Mouse (Mus musculus): ENCODE data around the gene Hspd1. TPM values are rescaled to one million over a fixed set of nuclear protein-coding genes. Genes with fewer than 3 reads are reported as not detected.
"Not testable (repeated sequence)": the region's sequence is repeated elsewhere in the genome, so short reads cannot be mapped to it uniquely, and the experiment has no call there.

The Hspd1 gene
- total RNA-seq, 2 experiments from 2014 or later, result 331 to 362 TPM

DNA sequence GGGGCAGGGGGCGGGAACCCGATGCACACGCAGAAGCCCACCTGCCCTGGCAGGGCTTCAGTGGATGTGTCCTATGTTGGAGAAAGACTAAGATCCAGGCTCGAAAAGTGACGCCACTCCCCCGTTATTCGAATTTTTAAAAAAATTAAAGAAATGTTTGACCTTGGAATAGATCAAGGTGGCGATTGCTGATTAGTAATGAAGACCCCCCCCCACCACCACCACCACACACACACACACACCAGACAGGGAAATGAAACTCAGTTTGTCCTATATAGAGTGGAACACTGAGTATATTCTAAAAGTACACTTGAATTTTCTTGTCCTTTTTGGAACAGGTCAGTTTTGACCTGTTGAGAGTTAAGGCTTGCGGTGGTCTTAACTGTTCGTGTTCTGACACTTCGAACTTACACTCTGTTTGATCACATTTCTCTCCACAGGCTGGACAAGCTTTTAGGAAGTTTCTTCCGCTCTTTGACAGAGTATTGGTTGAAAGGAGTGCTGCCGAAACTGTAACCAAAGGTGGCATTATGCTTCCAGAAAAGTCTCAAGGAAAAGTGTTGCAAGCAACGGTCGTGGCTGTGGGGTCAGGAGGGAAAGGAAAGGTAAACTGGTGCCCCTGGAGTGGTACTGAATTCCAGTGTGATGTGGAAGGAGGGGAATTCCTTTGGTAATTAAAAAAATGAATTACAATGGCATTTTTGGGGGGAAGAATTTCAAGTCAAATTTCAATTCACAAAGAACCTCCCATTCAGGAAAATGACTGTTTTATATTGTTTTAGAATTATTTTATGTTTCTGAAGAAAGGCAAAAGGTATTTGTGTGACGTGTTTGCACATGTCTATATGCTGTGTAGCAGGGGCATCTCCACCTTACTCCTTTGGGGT, 811 bp upstream of the Hspd1 start:
- no peak for DNase-seq
- intact Hi-C loops (cut with DNase I), result loop anchor here (5.0 kb wide), 2 partner anchors 138 to 293 kb away; partner anchors contain the start of gene Rftn2

DNA sequence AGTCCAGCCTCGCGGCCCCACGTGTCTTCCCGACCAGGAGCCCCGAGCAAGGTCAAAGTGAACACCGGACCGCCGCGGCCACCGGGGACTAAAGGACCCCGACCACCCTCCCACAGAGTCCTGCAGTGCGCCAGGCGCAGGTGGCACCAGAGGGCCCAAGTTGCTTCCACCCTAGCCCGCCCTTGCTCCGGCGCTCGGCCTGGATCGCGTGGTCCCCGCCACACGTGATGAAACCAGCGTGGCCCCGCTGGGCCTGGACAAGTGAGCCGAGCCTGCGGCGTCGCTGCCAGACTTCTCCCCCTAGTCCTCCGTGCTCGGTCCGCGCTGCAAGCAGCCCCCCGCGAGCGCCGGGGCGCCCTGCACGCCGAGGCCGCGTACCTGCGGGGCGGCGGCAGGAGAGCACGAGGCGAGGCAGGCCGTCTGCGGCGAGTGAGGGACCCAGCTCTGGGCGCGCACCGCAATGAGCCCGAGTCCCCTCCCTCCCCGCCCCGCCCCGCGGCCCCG, 590 bp downstream of the Hspd1 start:
- intact Hi-C loops (cut with DNase I), result loop anchor here (1.0 to 5.0 kb wide), 5 partner anchors 35 to 295 kb away; partner anchors contain the start of genes Coq10b, Mob4, Rftn2 and Sf3b1
- DNase-seq, result peak in 1 of 2 experiments; percentile 75

DNA sequence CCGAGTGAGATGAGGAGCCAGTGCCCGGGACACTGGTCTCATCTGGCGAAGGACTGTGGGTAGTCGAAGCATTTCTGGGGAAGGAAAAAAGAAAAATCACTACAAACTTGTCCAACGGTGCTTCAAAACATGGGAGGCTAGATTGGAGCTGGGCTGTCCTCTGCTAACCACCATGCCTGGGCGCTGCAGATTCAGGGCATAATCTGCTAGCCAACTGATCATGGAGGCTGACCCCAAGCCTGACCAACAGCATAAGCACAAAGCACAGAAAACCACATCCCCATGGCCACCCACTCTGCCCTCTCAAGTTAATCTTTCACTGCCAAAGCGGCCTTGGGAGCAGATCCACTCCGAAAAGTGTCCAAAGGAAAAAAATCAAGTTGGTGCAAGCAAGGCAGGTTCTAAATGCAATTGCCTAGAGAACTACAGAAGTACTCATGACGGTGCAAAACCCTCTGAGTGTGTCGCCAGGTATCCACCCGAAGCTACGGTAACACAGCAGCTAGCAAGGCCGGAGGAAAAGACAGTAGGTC, 1.1 kb downstream of the Hspd1 start:
- DNase-seq, result peak; percentile 6 to 7
- intact Hi-C loops (cut with DNase I), result loop anchor here (1.0 to 5.0 kb wide), 5 partner anchors 34 to 295 kb away; partner anchors contain the start of genes Coq10b, Mob4, Rftn2 and Sf3b1

- intact Hi-C loops (cut with DNase I), result loop anchor here (2.0 to 5.0 kb wide), 4 partner anchors 33 to 296 kb away; partner anchors contain the start of genes Coq10b, Mob4 and Rftn2
- DNase-seq, result no peak
Measured at GRCm38 (mm10) chr1:55085781-55086366, 2.2 kb downstream of the Hspd1 start.

DNA sequence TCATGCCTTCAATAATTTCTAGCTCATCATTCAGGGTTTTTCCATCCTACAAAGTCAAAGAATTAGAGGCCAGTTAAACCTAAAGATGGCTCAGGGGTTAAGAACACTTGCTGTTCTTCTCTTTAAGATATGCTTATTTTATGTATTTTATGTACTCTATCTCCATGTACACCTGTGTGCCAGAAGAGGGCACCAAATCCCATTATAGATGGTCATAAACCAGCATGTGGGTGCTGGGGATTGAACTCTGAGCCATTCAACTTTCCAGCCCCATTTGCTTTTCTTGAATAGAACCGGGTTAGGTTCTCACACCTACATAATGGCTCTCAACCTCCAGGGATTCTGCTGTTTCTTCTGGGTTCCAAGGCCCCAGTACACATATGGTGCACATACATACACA, 5.9 kb downstream of the Hspd1 start:
- DNase-seq, result no peak
- intact Hi-C loops (cut with DNase I), result loop anchor here (5.0 kb wide), 1 partner anchor 70 kb away; no protein-coding TSS in a partner anchor

- peak in 1 of 2 experiments; percentile 58 for DNase-seq
- intact Hi-C loops (cut with DNase I), result loop anchor here (5.0 kb wide), 1 partner anchor 67 kb away; no protein-coding TSS in a partner anchor
Measured at GRCm38 (mm10) chr1:55079677-55080076, 8.4 kb downstream of the Hspd1 start.

- DNase-seq, result no peak
- intact Hi-C loops (cut with DNase I), result no loop called here
Measured at GRCm38 (mm10) chr1:55076849-55077516, 11.1 kb downstream of the Hspd1 start.

- intact Hi-C loops (cut with DNase I), result no loop called here
- DNase-seq, result no peak
Measured at GRCm38 (mm10) chr1:55076395-55076743, 11.7 kb downstream of the Hspd1 start.

GRCm38 (mm10) chr1:55075652-55076394, 12.2 kb downstream of the Hspd1 start:
- intact Hi-C loops (cut with DNase I), result no loop called here
- no peak for DNase-seq

- intact Hi-C loops (cut with DNase I), result no loop called here
- DNase-seq, result no peak
Measured at GRCm38 (mm10) chr1:55074757-55075156, 13.3 kb downstream of the Hspd1 start.

DNA sequence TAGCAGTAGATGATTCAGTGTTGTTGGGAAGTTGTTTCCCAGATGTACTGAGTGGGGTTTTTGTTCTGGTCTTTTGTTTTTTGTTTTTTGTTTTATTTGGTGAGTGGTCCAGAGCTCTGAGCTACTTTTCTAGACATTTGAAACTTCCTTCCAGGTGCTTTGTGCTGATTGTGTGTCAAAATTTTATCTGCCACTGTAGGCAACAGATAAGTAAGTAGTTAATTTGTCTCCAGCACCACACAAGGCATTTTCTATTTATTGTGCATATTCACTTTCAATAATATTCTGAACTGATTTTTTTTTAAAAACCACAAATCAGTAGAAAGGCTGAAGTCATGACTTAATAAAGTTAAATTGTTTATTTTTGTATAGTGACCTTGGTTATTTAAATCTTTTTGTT, 15.7 kb downstream of the Hspd1 start:
- intact Hi-C loops (cut with DNase I), result not testable (repeated sequence)

DNA sequence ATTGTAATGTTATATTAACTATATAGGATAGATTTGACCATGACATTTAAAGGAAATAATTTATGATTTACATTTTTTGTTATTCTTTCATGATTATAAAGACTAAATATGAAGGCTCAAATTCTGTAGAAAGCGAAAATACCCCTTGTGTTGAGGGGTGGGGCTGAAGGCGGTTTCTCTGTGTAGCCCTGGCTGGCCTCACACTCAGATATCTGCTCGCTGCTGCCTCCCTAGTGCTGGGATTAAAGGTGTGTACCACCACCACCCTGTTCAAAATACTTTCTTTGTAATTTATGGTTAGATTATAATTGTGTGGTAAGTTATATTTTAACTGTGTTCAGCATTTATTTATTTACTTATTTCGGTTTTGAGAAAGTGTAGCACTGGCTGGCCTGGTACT, 26.3 kb downstream of the Hspd1 start:
- no peak for DNase-seq
- intact Hi-C loops (cut with DNase I), result loop anchor here (5.0 kb wide), 1 partner anchor 64 kb away; no protein-coding TSS in a partner anchor

More for the DNA sequence above, 15.7 kb downstream of the Hspd1 start:
- not testable (repeated sequence) for DNase-seq

GRCm38 (mm10) chr1:55061099-55061498, 26.9 kb downstream of the Hspd1 start:
- intact Hi-C loops (cut with DNase I), result loop anchor here (5.0 kb wide), 1 partner anchor 64 kb away; no protein-coding TSS in a partner anchor
- DNase-seq, result no peak

DNA sequence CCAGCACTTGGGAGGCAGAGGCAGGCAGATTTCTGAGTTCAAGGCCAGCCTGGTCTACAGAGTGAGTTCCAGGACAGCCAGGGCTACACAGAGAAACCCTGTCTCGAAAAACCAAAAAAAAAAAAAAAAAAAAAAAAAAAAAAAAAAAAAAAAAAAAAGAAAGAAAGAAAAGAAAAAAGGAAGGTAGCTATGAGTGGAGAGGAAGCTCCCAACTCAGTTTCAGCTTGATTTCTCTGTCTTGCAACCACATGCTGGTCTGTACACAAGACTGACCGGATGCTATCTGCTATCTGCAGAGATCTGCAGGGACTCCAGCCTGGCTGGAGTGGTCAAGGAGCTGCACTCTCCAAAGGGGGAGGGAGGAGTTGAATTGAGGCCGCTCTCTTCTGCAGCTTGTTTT, 29.7 kb downstream of the Hspd1 start:
- intact Hi-C loops (cut with DNase I); DNase-seq: not testable (repeated sequence)

DNA sequence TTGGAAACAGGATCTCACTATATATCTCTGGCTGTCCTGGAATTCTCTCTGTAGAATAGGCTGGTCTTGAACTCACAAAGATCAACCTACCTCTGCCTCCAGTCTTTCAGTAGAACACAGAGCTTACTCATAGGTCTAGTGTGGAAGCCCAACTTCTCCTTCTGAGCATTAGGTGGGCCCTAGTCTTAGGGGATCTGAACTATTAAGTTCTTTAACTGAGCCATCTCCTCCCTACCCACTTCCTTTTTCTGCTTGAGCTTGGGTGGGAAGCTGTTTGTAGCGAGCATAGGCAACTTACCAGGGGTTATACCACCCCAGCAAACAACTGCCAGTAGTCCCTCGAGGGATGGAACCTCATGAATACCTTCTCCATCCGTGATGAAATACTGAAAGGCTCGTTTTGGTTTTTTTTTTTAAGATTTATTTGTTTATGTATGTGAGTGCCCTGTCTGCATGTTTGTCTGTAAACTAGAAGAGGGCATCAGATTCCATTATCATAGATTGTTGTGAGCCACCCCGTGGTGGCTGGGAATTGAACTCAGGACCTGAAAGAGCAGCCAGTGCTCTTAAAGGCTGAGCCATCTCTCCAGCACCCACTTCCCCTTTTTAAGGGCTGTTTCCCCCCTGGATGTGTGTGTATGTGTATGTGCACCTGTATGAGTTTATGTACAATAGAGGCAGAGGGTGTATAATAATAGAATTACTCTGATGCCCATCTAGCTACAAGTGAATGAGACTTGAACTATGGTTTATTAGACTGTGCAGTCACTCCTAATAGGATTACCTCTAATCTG, 32.5 kb downstream of the Hspd1 start:
- intact Hi-C loops (cut with DNase I), result no loop called here
- no peak for DNase-seq

GRCm38 (mm10) chr1:55053596-55053995, 34.4 kb downstream of the Hspd1 start:
- DNase-seq, result no peak
- intact Hi-C loops (cut with DNase I), result loop anchor here (2.0 kb wide), 1 partner anchor 33 kb away; no protein-coding TSS in a partner anchor

- peak; percentile 81 to 83 for DNase-seq
- intact Hi-C loops (cut with DNase I), result loop anchor here (2.0 kb wide), 1 partner anchor 34 kb away; no protein-coding TSS in a partner anchor
Measured at GRCm38 (mm10) chr1:55053005-55053404, 35.0 kb downstream of the Hspd1 start.

GRCm38 (mm10) chr1:55052355-55052953, 35.6 kb downstream of the Hspd1 start, which contains the start of gene Coq10b:
Coq10b (plus strand) TSS chr1:55052770.
- DNase-seq, result peak; percentile 98 to 99
- intact Hi-C loops (cut with DNase I), result loop anchor here (1.0 to 2.0 kb wide), 2 partner anchors 25 to 34 kb away; partner anchors contain the start of gene Sf3b1
